In the genomic region with DNA sequence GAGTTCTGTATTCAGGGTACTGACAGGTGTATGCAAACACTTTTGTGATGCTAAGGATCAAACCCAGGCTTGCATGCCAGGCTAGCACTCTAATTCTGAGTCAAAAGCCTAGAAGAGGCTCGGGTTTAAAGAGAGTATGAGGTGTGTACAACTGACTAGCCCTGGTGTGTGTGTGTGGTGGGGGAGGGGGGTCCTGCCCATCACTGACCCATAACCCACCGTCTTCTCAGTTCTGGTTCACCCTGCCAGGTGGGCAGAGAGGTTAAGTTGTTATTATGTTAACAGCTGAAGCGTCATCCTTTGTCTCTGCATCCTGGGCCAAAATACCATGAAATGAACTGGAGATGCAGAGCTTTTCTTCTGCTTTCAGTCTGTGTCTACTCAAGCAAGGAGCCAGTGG, we compare ENCODE assay signal across 19 mouse cellular contexts.
"Had no signal": no experiment of that assay in that cellular context is flagged by ENCODE, and none has a peak within 500 bp of the region (broad histone marks: within the 10 kb centered on the region; RNA-seq: fewer than 3 reads in every experiment).

No protein-coding gene starts in this region.

- H3K27ac ChIP-seq: layer of hippocampus, adult 2 months; limb, embryonic 10.5 days; limb, embryonic 13.5 days; liver, embryonic 13.5 days; lung, embryonic 15.5 days; midbrain, embryonic 10.5 days; midbrain, embryonic 13.5 days; neural tube, embryonic 13.5 days; stomach, embryonic 15.5 days had no signal

- H3K36me3 ChIP-seq: limb, embryonic 10.5 days; limb, embryonic 13.5 days; liver, embryonic 13.5 days; lung, embryonic 15.5 days; midbrain, embryonic 10.5 days; midbrain, embryonic 13.5 days; neural tube, embryonic 13.5 days; stomach, embryonic 15.5 days had no signal

- H3K27me3 ChIP-seq: limb, embryonic 13.5 days; liver, embryonic 13.5 days; lung, embryonic 15.5 days; midbrain, embryonic 13.5 days; neural tube, embryonic 13.5 days; stomach, embryonic 15.5 days had no signal

- DNase-seq: kidney, adult 18-20 months; kidney, adult 9 months; kidney, postnatal 14 days; layer of hippocampus, adult 9-11 months; liver; liver, embryonic 13.5 days; lung, postnatal 10 days; lung, postnatal 36 days; thymus, postnatal 36 days had no signal

- H3K9ac ChIP-seq: limb, embryonic 13.5 days; liver, embryonic 13.5 days; lung, embryonic 15.5 days; midbrain, embryonic 13.5 days; neural tube, embryonic 13.5 days; stomach, embryonic 15.5 days had no signal

- H3K4me3 ChIP-seq: layer of hippocampus, adult 2 months; limb, embryonic 10.5 days; limb, embryonic 13.5 days; liver, embryonic 13.5 days; lung, embryonic 15.5 days; megakaryocyte, embryonic 14.5 days; midbrain, embryonic 10.5 days; midbrain, embryonic 13.5 days; myocyte; neural tube, embryonic 13.5 days; stomach, embryonic 15.5 days had no signal

- H3K9me3 ChIP-seq: limb, embryonic 10.5 days; limb, embryonic 13.5 days; liver, embryonic 13.5 days; lung, embryonic 15.5 days; megakaryocyte, embryonic 14.5 days; midbrain, embryonic 10.5 days; midbrain, embryonic 13.5 days; neural tube, embryonic 13.5 days; stomach, embryonic 15.5 days had no signal

- H3K4me1 ChIP-seq: limb, embryonic 13.5 days; liver, embryonic 13.5 days; lung, embryonic 15.5 days; megakaryocyte, embryonic 14.5 days; midbrain, embryonic 10.5 days; midbrain, embryonic 13.5 days; neural tube, embryonic 13.5 days; stomach, embryonic 15.5 days had no signal

- H3K4me2 ChIP-seq: limb, embryonic 13.5 days; liver, embryonic 13.5 days; lung, embryonic 15.5 days; midbrain, embryonic 13.5 days; neural tube, embryonic 13.5 days; stomach, embryonic 15.5 days had no signal
